Mouse (Mus musculus) intestine, embryonic 14.5 days (tissue): Measurements from ENCODE around the gene Cyp2b13. TPM values are rescaled to one million over a fixed set of nuclear protein-coding genes. Genes with fewer than 3 reads are reported as not detected.
"Not testable (repeated sequence)": the region's sequence is repeated elsewhere in the genome, so short reads cannot be mapped to it uniquely, and the experiment has no call there.

Experiments used
- ATAC-seq: fragments of 200-750 bp; cut with Nextera tagmentation; replicated peaks from 2 replicates; pipeline ENCODE4 v1.8.0; 2017; ENCODE audit warnings: low read depth, moderate number of reproducible peaks, moderate TSS enrichment, moderate library complexity; ENCODE audit not compliant: low FRiP score, low TSS enrichment
- DNase-seq: peaks from one replicate; pipeline ENCODE4 v3.0.0-alpha.2; 2018; ENCODE audit warnings: low spot score
- H3K27ac ChIP-seq: fragments of 300-500 bp; sonication (generic); 2 replicates; pipeline ENCODE4 v1.5.1; 2014; ENCODE audit warnings: low read depth, mild to moderate bottlenecking, control low read depth
- H3K27me3 ChIP-seq: fragments of 300-500 bp; sonication (generic); replicated peaks from 2 replicates; pipeline ENCODE4 v1.6.1; 2014; ENCODE audit warnings: low read length, control low read depth; ENCODE audit not compliant: control insufficient read depth, insufficient read depth
- H3K36me3 ChIP-seq: fragments of 300-500 bp; sonication (generic); 2 replicates; pipeline ENCODE4 v1.6.1; 2014; ENCODE audit warnings: low read length, control low read depth; ENCODE audit not compliant: control insufficient read depth, insufficient read depth
- H3K4me1 ChIP-seq: fragments of 300-500 bp; sonication (generic); replicated peaks from 2 replicates; pipeline ENCODE4 v1.6.1; 2014; ENCODE audit warnings: low read length, control low read depth, mixed read lengths; ENCODE audit not compliant: control insufficient read depth, insufficient read depth
- H3K4me2 ChIP-seq: fragments of 300-500 bp; sonication (generic); 2 replicates; pipeline ENCODE4 v1.6.1; 2014; ENCODE audit warnings: low read length
- H3K4me3 ChIP-seq: fragments of 300-500 bp; sonication (generic); 2 replicates; pipeline ENCODE4 v1.5.1; 2014; ENCODE audit warnings: low read depth, low read length, control low read depth, mixed read lengths
- H3K9ac ChIP-seq: fragments of 300-500 bp; sonication (generic); 2 replicates; pipeline ENCODE4 v1.6.1; 2014; ENCODE audit warnings: mild to moderate bottlenecking, low read length
- H3K9me3 ChIP-seq: fragments of 300-500 bp; sonication (generic); 2 replicates; pipeline ENCODE4 v1.6.1; 2016; ENCODE audit warnings: low read length, control low read depth; ENCODE audit not compliant: control insufficient read depth
- WGBS: fragments of 180-500 bp; shearing (Covaris S2); extraction: QIAGEN DNeasy Blood & Tissue Kit; methylation state at CpG from one replicate; pipeline ENCODE4 v1.1.7; 2014; 5-methylcytosine and 5-hydroxymethylcytosine counted together
- polyA plus RNA-seq: library from polyadenylated mRNA; unstranded; fragments of >200 nt; fragmentation: Nextera tagmentation; extraction: Ambion mirVana; gene quantifications from 2 replicates; pipeline ENCODE4 v1.2.1, GENCODE M21; 2014

The Cyp2b13 gene
- not detected in 2 replicates for polyA plus RNA-seq

DNA sequence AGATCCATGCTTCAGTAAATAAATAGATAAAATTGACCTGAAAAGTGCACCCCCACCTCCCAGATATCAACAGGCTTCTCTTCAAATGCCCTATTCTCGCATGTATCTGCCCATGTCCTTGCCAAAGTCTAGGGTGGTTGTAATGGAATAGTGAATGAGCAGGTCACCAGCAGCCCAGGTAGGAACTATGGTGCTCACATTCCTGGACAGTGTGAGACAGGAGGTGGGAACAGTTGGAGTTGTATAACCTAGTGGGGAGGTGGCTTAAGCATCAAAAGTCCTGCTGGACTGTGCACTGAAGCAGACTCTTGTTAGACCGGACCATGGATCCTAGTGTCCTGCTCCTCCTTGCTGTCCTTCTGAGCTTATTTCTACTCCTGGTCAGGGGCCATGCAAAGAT lies at the start of gene Cyp2b13:
Gene Cyp2b13 (plus strand): TSS at position 301 of the 400 bp plus-strand sequence.
- 87% methylated on average over 1 of the region's 2 CpGs for WGBS
- not testable (repeated sequence) for H3K27me3 ChIP-seq

DNA sequence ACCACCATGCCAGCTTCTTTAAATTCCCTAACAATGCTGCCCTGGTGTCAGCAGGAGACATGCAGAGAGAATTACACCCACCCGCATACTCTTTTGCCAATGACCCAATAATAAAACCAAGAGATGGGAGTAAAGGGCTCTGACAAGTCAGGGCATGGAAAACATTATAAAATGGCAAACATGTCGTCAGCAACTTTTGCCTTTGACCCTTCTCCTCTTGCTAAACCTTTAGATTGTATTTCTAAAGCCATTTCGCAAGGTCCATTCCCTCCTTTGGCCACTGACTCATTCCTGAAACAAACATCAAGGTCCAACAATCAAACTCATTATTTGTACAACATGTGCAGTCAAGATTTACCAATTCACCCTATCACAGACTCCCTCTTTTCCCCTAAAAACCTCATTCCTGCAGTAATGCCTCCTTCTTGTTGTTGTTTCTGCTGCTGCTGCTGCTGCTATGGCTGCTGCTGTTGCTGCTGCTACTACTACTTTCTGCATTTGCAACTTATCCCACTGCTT lies 41.4 kb upstream of the Cyp2b13 start:
- not testable (repeated sequence) for H3K9me3 ChIP-seq, H3K4me3 ChIP-seq, H3K27ac ChIP-seq, H3K27me3 ChIP-seq, H3K4me1 ChIP-seq, DNase-seq, H3K36me3 ChIP-seq, ATAC-seq, H3K9ac ChIP-seq, H3K4me2 ChIP-seq
- WGBS, result 100% methylated on average over 1 of the region's 3 CpGs

More for the DNA sequence above, at the start of gene Cyp2b13:
- not testable (repeated sequence) for H3K4me2 ChIP-seq, H3K27ac ChIP-seq, H3K9me3 ChIP-seq, H3K9ac ChIP-seq, H3K36me3 ChIP-seq, H3K4me3 ChIP-seq, ATAC-seq, H3K4me1 ChIP-seq, DNase-seq

DNA sequence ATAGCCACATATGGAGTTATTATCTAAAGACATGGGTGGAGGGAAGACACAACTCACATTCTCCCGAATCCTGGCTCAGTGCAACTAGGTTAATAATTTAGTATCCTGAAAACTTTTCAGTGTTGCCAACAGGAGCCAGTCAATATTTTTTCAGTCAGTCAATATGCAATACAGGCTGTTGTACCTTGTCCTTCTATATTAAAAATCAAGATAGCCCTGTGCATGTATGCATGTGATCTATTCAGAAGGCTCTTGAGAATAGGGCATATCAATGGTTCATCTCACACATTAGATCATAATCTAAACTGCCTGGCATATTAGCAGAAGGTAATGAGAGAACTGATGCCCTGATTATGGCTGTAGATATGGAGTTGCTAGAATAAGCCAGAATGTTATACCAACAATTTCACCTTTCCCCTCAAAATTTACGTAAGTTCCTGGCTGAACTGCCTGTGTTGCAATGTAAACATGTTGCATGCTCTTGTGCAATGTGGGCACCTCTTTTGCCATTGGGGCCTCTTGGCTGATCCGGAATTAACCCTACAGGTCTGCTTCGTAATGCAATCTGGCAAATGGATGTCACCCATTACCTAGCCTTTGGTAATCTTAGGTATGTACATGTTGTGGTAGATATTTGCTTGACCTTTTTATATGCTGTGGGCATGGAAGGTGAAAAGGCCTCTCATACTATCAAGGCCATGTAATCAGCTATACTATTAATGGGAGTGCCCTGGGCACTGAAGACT lies 6.2 kb upstream of the Cyp2b13 start:
- not testable (repeated sequence) for H3K9ac ChIP-seq, H3K4me1 ChIP-seq, H3K27me3 ChIP-seq, H3K4me3 ChIP-seq, H3K9me3 ChIP-seq, H3K4me2 ChIP-seq, H3K36me3 ChIP-seq, H3K27ac ChIP-seq, ATAC-seq, DNase-seq
- WGBS, result 81% methylated on average over 3 of the region's 4 CpGs

DNA sequence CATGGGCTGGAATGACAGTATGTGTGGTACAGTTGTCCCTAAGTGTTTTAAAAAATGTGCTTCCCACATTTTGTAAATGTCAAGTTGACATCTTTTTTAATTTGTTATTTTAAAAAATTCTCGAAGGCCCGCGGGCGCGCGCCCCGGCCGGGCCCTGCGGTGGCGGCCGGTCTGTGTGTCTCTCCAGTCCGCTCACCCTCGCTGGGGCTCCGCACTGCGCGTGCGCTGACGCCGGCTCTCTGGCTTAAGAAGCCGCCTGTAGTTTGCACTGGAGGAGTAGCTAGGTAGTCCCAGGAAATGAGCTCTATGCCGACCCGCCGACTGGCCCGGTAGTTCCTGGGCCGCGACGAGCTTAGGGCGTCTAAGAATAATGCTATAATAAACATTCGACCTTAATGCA lies 10.4 kb downstream of the Cyp2b13 start:
- not testable (repeated sequence) for H3K36me3 ChIP-seq, H3K4me1 ChIP-seq, H3K9ac ChIP-seq, H3K4me3 ChIP-seq, DNase-seq, ATAC-seq, H3K9me3 ChIP-seq, H3K4me2 ChIP-seq, H3K27me3 ChIP-seq, H3K27ac ChIP-seq
- WGBS, result 36% methylated on average over 29 of the region's 29 CpGs

DNA sequence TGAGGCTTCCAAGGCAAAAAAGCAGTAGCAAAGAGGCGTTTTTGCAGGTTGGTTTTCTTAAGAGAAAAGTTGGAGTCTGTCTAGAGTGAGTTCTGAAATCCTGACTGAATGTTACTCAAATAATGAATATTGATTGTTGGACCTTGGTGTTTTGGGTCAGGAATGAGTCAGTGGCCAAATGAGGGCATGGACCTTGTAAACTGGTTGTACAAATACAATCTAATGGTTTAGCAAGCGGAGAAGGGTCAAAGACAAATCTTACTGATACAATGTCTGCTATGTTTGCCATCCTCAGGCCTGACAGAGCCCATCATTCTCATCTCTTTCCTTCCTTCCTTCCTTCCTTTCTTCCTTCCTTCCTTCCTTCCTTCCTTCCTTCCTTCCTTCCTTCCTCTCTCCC lies 21.3 kb downstream of the Cyp2b13 start:
- 55% methylated on average over 2 of the region's 2 CpGs for WGBS
- no peak for DNase-seq

DNA sequence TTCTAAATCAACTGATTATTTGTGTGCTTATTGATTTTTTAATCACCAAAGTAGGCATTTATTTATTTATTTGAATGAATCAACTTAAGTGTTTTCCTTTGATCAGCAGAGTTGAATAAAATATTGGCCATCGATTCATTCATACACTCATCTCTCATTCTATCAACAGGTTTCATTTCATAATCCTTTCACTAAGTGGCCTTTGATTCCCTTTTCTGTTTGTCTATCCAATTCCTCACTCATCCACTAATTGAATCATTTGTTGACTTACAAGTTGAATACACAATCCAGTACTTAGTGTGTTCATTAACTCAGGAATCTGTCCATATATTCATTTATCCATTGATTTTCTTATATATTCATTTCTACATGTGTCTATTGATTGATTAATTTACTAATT lies 26.1 kb downstream of the Cyp2b13 start:
- no peaks in the 10 kb centered on the region for H3K27me3 ChIP-seq
- no peak for ATAC-seq

More for the DNA sequence above, 21.3 kb downstream of the Cyp2b13 start:
- Histone ChIP-seq H3K36me3 (no peaks in the 10 kb centered on the region), H3K27me3 (no peaks in the 10 kb centered on the region), H3K4me3 (no peak overlapping the region), H3K9ac (no peak overlapping the region), H3K9me3 (no peaks in the 10 kb centered on the region), H3K4me1 (no peaks in the 10 kb centered on the region), H3K27ac (no peak overlapping the region), H3K4me2 (no peak overlapping the region)
- ATAC-seq, result no peak

DNA sequence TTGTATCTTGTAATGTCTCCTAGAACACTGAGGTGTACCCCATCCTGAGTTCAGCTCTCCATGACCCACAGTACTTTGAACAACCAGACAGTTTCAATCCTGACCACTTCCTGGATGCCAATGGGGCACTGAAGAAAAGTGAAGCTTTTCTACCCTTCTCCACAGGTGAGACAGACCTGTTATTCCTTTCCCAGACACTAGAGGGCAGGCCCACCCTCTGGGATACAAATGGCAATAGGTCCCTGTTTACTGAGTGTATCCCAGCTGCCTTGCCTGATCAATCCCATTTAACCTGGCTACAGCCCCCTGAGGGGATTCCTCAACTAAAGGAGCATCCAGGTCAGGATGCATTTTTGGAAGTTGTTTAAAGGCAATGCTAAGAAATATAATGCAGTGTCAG lies 27.3 kb downstream of the Cyp2b13 start:
- H3K4me1 ChIP-seq, DNase-seq, H3K4me2 ChIP-seq, H3K36me3 ChIP-seq, H3K4me3 ChIP-seq, H3K9me3 ChIP-seq, ATAC-seq, H3K27me3 ChIP-seq, H3K27ac ChIP-seq, H3K9ac ChIP-seq: not testable (repeated sequence)

More for the DNA sequence above, 26.1 kb downstream of the Cyp2b13 start:
- no peak overlapping the region for H3K9ac ChIP-seq
- H3K36me3 ChIP-seq, result no peaks in the 10 kb centered on the region
- DNase-seq, result no peak
- no peaks in the 10 kb centered on the region for H3K4me1 ChIP-seq
- no peak overlapping the region for H3K4me2 ChIP-seq
- H3K4me3 ChIP-seq, result no peak overlapping the region
- H3K9me3 ChIP-seq, result no peaks in the 10 kb centered on the region
- no peak overlapping the region for H3K27ac ChIP-seq
- 94% methylated on average over 1 of the region's 1 CpGs for WGBS

DNA sequence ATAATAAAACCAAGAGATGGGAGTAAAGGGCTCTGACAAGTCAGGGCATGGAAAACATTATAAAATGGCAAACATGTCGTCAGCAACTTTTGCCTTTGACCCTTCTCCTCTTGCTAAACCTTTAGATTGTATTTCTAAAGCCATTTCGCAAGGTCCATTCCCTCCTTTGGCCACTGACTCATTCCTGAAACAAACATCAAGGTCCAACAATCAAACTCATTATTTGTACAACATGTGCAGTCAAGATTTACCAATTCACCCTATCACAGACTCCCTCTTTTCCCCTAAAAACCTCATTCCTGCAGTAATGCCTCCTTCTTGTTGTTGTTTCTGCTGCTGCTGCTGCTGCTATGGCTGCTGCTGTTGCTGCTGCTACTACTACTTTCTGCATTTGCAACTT lies 78.3 kb downstream of the Cyp2b13 start:
- not testable (repeated sequence) for ATAC-seq, H3K9me3 ChIP-seq, H3K4me2 ChIP-seq, H3K9ac ChIP-seq, H3K27ac ChIP-seq, H3K4me1 ChIP-seq, DNase-seq, H3K4me3 ChIP-seq, H3K36me3 ChIP-seq, H3K27me3 ChIP-seq
- WGBS, result no CpG with 5 or more reads among the region's 2 CpGs

DNA sequence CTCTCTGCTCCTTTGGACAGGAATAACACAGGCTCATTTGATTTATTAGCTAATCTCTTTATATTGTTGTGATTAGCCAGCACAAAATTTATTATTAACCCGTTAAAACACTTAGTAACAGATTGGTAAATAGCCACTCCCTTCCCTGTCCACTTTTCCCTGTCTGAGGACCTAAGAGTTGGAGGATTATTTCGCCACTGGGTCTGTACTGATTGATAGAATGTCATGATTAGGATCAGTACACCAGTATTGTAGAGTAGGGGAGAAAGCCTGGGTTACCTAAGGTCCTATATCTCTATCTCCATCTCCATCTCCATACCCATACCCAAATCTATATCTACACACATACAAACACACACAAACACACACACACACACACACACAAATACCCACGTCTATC lies 82.4 kb downstream of the Cyp2b13 start:
- not testable (repeated sequence) for H3K4me1 ChIP-seq, H3K9me3 ChIP-seq, H3K4me3 ChIP-seq, H3K4me2 ChIP-seq, H3K27ac ChIP-seq, H3K9ac ChIP-seq, DNase-seq, H3K36me3 ChIP-seq, H3K27me3 ChIP-seq, ATAC-seq
- WGBS, result 50% methylated on average over 1 of the region's 3 CpGs
